Mouse (Mus musculus): ENCODE measurements at regions not wholly inside any gene's neighbourhood (a gene's known extent, or its start where the extent isn't known, plus 50 kb on each side); places are given as distances from the start of the nearest gene placed in this dataset.

DNA sequence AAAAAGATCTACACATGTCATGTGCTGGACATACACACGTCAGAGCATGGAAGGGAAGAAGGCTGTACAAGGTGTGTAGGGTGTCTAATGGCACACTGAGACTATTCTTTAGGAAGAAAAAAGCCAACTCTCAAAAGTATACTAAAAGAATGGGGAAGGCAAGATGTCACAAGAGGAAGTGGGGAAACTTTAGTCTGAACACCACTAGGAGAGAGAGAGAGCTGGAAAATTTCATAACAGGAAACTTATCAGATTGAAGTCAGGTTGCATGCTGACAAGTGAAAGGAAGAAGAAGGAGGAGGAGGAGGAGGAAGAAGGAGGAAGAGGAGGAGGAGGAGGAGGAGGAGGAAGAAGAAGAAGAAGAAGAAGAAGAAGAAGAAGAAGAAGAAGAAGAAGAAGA is 52.3 kb upstream of the Ldah start:
- Histone ChIP-seq H3K4me1 (ENCODE audit: insufficient read depth, low read length) (no peaks in the 10 kb centered on the region), H3K4me2 (ENCODE audit: low read depth, low read length) (no peak overlapping the region), H3K27ac (no peak overlapping the region), H3K9ac (replicated peaks; ENCODE audit: low read length) (no peak overlapping the region), H3K36me3 (ENCODE audit: insufficient read depth, low read length) (no peaks in the 10 kb centered on the region), H3K4me3 (ENCODE audit: low read length) (no peak overlapping the region), H3K27me3 (ENCODE audit: insufficient read depth, low read length) (no peaks in the 10 kb centered on the region), H3K9me3 (ENCODE audit: low read length) (no peaks in the 10 kb centered on the region)
- 77% methylated on average over 1 of the region's 1 CpGs for WGBS
- ATAC-seq: no peak
- TF ChIP-seq CTCF (IDR thresholded peaks at IDR 0.05; ENCODE audit: low read depth): no peak
- no peak for DNase-seq (ENCODE audit: low spot score)

Data from hindbrain, postnatal 0 days (tissue).